Mouse (Mus musculus) CH12.LX (cell line): Measurements from ENCODE around the gene Spata7.
"Not testable (repeated sequence)": the region's sequence is repeated elsewhere in the genome, so short reads cannot be mapped to it uniquely, and the experiment has no call there.

ENCODE experiments used
- CHD2 ChIP-seq: IDR thresholded peaks from 2 replicates; pipeline ENCODE4 v1.6.1; 2011; ENCODE audit warnings: low read length, improper control_type of control experiment
- CTCF ChIP-seq, 2 experiments: IDR thresholded peaks in 1 of 2; conservative IDR thresholded peaks in 1 of 2; 2 replicates each; pipeline ENCODE4 v1.5.1; 2011 to 2012; ENCODE audit warnings: low read depth in 2 of 2, low read length in 2 of 2, improper control_type of control experiment in 1 of 2, inconsistent platforms in 1 of 2, mild to moderate bottlenecking in 1 of 2, moderate library complexity in 1 of 2
- ELF1 ChIP-seq: IDR thresholded peaks from 2 replicates; pipeline ENCODE4 v1.6.1; 2014; ENCODE audit warnings: low read depth, mild to moderate bottlenecking, inconsistent platforms, low read length, improper control_type of control experiment
- EP300 ChIP-seq: IDR thresholded peaks from 2 replicates; pipeline ENCODE4 v1.6.1; 2011; ENCODE audit warnings: low read length, improper control_type of control experiment
- GABPA ChIP-seq: IDR thresholded peaks from 2 replicates; pipeline ENCODE4 v1.6.1; 2012; ENCODE audit warnings: low read depth, low read length, improper control_type of control experiment, inconsistent platforms; ENCODE audit not compliant: insufficient replicate concordance
- JUN ChIP-seq: IDR thresholded peaks from 2 replicates; pipeline ENCODE4 v1.6.1; 2011; ENCODE audit warnings: low read depth, mild to moderate bottlenecking, low read length, improper control_type of control experiment, moderate library complexity; ENCODE audit not compliant: insufficient read depth
- JUND ChIP-seq: conservative IDR thresholded peaks from 2 replicates; pipeline ENCODE4 v1.6.1; 2011; ENCODE audit warnings: low read depth, low read length, improper control_type of control experiment
- PAX5 ChIP-seq: IDR thresholded peaks from 2 replicates; pipeline ENCODE4 v1.6.1; 2012; ENCODE audit warnings: low read length, inconsistent platforms, mixed read lengths
- POLR2A ChIP-seq: IDR thresholded peaks from 2 replicates; pipeline ENCODE4 v1.6.1; 2011; ENCODE audit warnings: low read depth, mild to moderate bottlenecking, improper control_type of control experiment, low read length
- ZKSCAN1 ChIP-seq: IDR thresholded peaks from 2 replicates; pipeline ENCODE4 v1.6.1; 2012; ENCODE audit warnings: low read depth, inconsistent platforms, low read length, improper control_type of control experiment, borderline replicate concordance
- ZNF384 ChIP-seq: IDR thresholded peaks from 2 replicates; pipeline ENCODE4 v1.6.1; 2012; ENCODE audit warnings: low read depth, low read length, improper control_type of control experiment, inconsistent platforms

GRCm38 (mm10) chr12:98623266-98623665 is 4.7 kb upstream of the Spata7 start:
- not testable (repeated sequence) for TF ChIP-seq CTCF (conservative IDR thresholded peaks at IDR 0.05 in 1 of 2, IDR thresholded peaks at IDR 0.05 in 1 of 2; ENCODE audit: low read depth in 2 of 2, low read length in 2 of 2); EP300; JUN; GABPA; ZKSCAN1; POLR2A; PAX5; ZNF384; ELF1; JUND; CHD2
